Mouse (Mus musculus) skeletal muscle tissue, postnatal 0 days (tissue): ENCODE results near the gene Minos1. TPM values are rescaled to one million over a fixed set of nuclear protein-coding genes. Genes with fewer than 3 reads are reported as not detected.

Experiments
- polyA plus RNA-seq: library from polyadenylated mRNA; unstranded; fragments of >200 nt; fragmentation: Nextera tagmentation; extraction: Ambion mirVana; gene quantifications from 2 replicates; pipeline ENCODE4 v1.2.1, GENCODE M21; 2015

The Minos1 gene
- 769 and 838 TPM in 2 replicates for polyA plus RNA-seq

GRCm38 (mm10) chr4:139130701-139131549, at the start of gene Minos1:
TSS of gene Minos1 (minus strand) at chr4:139131113.

GRCm38 (mm10) chr4:139092356-139093195, 38.3 kb downstream of the Minos1 start, which contains the start of gene Nbl1:
TSS of gene Nbl1 (minus strand) at chr4:139092993.

GRCm38 (mm10) chr4:139075041-139075711, 55.7 kb downstream of the Minos1 start, which contains the start of gene Htr6:
TSS of gene Htr6 (minus strand) at chr4:139075570.

Other genes starting within 250 kb of the Minos1 start
- gene Otud3, start 217.2 kb downstream of the Minos1 start, polyA plus RNA-seq, result 4.2 and 4.5 TPM in 2 replicates
- gene Rnf186, start 164.0 kb downstream of the Minos1 start, polyA plus RNA-seq, result not detected in 2 replicates
- 3.7 and 4.1 TPM in 2 replicates for gene Tmco4, start 158.2 kb downstream of the Minos1 start, polyA plus RNA-seq
- not detected in 2 replicates for gene Htr6, start 55.5 kb downstream of the Minos1 start, polyA plus RNA-seq
- gene Nbl1, start 38.1 kb downstream of the Minos1 start, polyA plus RNA-seq, result 57.6 and 57.9 TPM in 2 replicates
- gene Capzb, start 61.8 kb upstream of the Minos1 start, polyA plus RNA-seq, result 350 and 374 TPM in 2 replicates
- 6.0 and 7.7 TPM in 2 replicates for gene Pqlc2, start 179.6 kb upstream of the Minos1 start, polyA plus RNA-seq
- gene Akr7a5, start 179.6 kb upstream of the Minos1 start, polyA plus RNA-seq, result 50.2 and 54.1 TPM in 2 replicates
- gene Mrto4, start 221.5 kb upstream of the Minos1 start, polyA plus RNA-seq, result 40.4 and 42.0 TPM in 2 replicates
- 15.0 and 17.0 TPM in 2 replicates for gene Emc1, start 221.5 kb upstream of the Minos1 start, polyA plus RNA-seq
- gene Ubr4, start 221.5 kb upstream of the Minos1 start, polyA plus RNA-seq, result 43.9 and 44.8 TPM in 2 replicates